Mouse (Mus musculus) adrenal gland, adult 18-20 months (tissue): ENCODE results near the gene Ankrd44. TPM values are rescaled to one million over a fixed set of nuclear protein-coding genes. Genes with fewer than 3 reads are reported as not detected.

Source experiments
- DNase-seq, 2 experiments: peaks; one replicate each; pipeline ENCODE4 v3.0.0; 2021 to 2022; ENCODE audit warnings: low spot score in 2 of 2
- total RNA-seq, 2 experiments: library from RNA; stranded (reverse); gene quantifications; 1 replicate in 1 of 2; 2 replicates in 1 of 2; pipeline ENCODE4 v1.2.3; 2021

The Ankrd44 gene
- total RNA-seq, 2 experiments from 2014 or later, result 15.5 to 19.9 TPM

DNA sequence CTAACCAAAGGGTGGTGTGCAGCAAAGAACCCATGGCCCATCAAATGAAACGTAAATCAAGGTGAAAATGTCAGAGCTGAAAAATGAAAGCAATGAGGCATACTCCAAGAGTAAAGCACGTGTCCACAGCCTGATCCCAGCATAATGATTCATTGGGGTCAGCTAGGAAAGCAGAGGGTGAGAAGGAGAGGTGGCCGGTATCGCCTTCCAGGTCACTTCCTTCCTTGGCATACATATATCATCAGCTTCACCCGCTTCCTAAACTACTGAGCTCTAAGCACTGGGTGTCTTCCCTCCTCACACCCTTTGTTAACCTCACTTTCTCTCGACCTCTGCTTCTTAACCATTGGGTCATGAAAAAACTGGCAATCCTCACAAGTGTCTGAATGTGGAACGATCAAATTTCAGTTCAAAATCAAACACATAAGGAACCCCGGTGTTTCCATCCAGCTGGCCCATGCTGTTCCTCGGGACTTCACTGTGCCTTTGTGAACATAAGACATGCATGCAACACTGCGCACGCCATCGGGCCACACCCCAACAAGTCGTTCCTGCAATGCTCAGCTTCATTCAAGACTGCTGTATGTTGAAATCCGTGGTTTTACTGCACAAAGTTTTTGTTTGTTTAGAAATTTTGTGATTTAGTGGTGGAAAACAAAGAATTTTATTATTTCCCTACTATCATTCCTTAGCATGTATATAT, 101.9 kb downstream of the Ankrd44 start:
- no peak for DNase-seq

DNA sequence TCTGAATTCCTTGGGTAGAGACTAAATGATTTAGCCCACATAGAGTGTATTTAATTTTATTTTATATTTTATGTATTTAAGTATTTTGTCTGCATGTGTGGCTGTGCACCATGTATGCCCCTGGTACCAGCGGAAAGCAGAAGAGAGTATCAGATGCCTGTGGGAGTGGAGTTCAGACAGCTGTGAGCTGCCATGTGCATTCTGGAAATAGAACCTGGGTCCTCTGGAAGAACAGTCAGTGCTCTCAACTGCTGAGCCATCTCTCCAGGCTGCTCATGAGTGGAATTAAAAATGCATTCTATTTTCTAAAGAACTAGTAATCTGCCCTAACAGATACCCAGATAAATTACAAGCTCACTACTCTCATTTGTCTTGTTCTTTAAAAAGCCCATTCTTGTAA, 104.4 kb downstream of the Ankrd44 start:
- no peak for DNase-seq

DNA sequence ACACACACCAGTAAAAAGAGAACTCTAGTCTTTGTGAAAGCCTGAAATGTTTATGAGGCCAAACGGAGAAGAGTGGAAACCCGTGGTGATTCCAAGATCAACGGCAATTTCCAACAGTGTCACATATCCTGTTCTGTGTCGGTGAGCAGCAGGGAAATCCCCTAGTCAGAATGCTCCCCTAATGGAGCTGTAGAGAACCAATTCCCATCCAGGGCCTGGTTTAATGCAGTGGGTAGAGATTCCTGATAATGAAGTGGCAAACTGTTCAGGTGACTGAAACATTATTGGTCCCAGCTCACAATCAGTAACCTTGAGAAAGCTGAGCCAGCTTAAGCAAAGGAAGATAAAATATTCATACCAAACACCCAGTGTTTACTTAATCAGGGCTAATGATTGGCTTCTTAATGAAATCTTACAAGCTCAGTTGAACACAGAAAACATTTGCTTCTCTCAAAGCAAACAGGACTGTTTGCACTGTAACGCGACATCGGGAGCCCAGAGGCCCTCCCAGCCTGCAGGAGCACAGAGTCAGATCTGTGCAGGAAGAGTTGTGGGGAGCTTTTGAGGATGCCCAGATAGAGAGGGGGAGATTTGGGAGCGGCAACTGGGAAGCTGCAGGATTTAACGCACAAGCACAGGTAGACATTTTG, 110.9 kb downstream of the Ankrd44 start:
- DNase-seq, result no peak

DNA sequence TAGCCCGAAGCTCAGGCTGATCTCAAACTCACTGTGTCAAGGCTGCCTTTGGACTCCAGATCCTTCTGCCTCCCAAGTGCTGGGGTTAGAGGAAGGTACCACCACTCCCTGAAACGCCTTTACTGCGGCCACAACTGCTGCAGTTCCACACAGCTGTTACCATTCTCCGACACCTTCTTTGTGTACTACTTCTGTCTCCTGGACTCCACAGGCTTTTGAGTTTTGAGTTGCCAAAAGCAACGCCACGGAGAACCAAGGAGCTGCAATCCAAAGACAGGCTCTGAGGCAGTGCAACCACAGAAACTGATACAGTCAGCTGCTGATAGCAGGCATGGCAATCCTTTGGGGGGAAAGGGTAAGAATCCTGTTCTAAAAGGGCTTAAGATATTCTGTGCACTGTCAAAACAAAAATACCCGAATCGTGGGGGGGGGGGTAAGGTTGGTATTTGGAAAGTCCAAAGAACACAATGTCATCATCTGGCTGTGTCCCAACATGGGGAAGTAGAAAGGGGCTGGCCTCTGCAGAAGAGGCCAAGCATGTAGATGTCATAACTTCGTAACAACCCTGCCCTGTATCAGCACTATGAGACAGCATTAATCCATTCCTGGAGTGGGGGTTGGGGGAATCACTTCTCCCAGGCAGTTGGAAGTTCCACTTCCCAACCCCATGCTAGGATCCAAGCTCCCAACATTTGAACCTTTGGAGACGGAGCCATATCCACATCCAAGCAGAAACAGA, 116.2 kb downstream of the Ankrd44 start:
- no peak for DNase-seq

DNA sequence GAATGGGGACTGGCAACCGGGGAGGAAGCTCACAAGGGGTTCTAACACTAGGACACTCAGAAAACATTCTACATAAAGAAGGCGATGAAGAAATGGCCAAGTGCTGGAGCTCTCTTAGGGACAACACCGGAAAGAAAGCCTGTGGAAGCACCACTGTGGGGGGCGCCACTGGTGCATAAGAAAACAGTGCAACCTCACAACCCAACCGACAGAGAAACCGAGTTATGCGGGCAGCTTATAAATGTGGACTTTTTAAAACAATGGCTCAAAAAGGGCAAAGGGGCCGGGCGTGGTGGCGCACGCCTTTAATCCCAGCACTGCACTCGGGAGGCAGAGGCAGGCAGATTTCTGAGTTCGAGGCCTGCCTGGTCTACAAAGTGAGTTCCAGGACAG, 117.1 kb downstream of the Ankrd44 start:
- no peak for DNase-seq

DNA sequence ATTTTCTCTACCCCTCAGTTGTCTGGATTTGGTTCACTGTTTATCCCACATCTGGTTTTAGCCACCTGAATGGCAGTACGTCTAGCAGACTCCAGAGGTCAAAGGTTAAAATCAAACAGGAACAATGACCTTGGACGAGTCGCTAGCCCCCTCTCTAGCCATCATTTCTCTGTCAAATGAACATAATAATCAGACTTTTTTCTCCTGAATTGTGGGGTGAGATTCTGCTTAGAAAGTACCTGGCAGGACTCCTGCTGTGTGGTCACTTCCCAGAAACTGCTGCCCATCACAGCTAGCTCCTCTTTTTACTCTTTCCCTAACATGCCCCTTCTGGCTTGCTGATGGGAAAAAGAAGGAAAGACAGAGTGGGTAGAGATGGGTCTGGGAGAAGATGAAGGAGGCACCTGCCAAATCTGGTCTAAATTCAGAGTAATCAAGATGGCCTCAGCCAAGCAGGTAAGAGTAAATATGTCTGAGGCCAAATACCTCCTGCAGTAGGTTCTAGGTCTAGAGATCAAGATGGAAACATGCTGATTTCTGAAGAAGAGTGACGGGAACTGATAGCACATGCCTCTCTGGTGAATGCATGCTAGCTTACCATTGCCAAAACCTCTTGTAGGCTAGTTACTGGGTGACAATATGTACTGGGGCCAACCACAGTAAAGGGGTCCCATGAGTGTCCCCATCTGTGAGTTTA, 117.6 kb downstream of the Ankrd44 start:
- no peak for DNase-seq

DNA sequence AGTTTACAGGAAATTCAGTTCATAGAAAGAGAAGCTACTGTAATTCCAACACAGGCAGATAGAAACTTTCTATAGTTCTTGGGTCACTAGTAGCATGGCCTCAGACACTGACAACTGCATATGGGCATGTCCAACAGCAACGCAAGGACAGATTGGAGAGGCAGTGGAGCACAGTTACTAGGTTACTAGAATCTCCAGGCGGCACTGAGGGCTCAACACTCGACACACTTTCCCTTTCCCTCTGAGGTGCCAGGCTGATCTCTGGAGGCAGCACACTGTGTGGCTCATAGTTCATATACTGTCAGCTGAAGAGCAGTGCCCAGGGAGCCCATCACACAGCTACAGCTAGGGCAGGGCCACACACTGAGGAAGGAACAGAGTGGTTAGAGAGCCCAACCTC, 118.4 kb downstream of the Ankrd44 start:
- no peak for DNase-seq

DNA sequence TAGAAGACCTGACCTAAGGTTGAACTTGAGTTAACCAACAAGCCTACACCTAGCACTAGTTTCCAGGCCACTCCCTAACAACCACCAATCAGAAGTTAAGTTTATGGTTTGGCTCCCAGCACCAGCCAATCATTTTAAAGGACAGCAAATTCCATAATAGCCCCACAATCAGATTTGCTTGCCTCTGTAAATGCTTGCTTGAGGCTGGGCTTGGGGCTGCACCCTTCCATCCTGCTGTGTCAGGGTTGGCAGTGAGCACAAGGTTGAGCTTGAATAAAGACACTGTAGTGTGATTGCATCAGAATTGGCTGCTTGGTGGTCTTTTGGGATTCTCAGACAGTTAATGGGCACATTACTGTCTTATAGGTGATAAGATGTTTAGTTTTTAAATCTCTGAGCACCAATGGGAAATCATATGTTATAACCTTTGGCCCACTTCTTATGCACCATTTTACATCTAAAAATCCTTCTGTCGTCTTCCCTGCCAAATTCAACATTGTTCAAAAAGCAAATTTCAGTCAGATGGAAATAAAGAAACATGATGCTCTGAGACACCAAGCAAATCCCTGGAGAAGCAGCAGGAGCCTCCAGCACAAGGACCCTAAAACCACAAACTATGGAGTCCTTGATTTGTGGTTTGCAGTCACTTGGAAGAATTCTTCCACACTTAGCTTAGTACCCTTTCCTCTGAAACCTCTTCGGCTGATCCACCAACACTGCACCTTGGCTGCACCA, 119.9 kb downstream of the Ankrd44 start:
- DNase-seq, result no peak

DNA sequence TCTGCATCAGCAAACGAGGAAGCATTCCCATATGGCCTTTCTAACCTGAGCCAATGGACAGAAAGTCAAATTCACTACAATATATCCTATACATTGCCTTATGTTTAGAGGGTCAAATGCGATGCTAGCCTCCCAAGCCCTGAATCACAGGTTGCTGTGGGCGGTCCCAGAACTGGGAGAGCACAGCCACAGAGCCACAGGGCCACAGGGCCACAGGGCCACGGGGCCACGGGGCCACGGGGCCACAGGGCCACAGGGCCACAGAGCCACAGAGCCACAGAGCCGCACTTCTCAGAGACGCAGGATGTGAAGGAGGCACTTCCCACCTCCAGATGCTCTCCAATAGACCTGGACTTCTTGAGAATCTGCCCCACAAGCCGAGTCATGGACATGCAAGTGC, 121.8 kb downstream of the Ankrd44 start:
- no peak for DNase-seq

DNA sequence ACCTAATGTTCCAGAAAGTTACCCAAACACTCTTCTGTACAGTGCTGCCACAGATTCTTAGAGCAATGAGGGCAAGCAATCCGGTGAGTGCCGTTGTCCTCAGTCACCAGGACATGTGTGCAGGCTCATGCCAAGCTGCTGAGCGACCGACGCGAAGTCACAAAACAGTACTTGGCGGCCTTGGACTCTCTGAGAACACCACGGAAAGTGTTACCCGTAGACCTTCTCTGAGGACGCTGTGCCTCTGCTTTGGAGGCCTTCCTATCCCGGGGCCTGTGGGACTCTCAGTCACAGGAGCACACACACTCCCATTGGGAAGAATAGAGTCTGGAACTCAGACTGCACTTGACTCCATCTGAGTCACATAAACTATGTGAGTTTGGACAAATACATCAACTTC, 123.5 kb downstream of the Ankrd44 start:
- DNase-seq, result no peak

DNA sequence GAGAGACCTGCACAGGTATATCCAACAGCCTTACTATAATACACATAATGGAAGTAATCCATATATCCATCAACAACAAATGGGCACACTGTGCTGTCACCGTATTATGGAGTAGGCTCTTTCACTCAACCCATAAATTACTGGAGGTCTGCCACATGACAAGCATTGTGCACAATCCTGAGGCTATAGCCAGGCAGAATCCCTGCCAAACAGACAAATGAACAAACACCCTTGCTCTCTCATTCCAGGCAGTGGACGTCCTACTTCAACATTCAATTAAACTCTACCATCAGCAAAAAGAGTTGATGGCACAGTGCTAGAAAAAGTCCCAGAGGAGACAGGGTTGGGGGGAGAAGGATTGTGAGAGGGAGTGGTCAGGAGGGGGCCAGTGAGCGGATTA, 124.9 kb downstream of the Ankrd44 start:
- DNase-seq, result no peak

DNA sequence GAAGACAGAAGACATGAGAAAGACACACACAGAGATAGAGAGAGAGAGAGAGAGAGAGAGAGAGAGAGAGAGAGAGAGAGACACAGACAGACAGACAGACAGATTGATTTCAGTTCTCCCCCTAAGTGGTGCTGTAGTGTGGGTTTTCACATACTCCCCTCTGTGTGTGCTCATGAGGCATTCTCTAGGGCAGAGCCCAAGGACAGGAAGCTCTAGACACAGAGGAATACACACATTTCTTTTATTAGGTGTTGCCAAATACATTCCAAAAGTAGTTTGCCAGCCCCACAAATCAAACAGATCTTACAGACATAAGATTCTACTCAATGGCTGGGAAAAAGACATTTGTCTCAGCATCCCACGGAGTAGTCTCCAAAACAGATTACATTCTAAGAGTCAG, 126.8 kb downstream of the Ankrd44 start:
- DNase-seq, result no peak

DNA sequence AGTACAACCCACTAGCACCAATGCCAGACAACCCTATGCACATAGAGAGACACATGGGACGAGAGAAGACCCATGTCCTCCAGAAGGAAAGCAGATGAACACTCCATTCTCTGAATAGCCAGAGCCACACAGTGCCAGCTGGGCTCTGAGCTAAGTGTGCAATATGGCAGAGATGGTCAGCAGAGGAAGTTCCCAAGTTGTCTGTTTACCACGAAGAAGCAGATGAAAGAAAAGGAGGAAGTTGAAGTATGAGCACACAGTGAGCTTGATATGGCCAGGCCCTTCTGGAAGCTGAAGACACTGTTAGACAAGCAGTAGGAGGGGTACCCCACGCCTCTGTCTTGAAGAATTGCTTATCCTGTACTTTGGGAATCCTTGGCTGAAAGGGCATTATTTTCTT, 127.8 kb downstream of the Ankrd44 start:
- no peak for DNase-seq

DNA sequence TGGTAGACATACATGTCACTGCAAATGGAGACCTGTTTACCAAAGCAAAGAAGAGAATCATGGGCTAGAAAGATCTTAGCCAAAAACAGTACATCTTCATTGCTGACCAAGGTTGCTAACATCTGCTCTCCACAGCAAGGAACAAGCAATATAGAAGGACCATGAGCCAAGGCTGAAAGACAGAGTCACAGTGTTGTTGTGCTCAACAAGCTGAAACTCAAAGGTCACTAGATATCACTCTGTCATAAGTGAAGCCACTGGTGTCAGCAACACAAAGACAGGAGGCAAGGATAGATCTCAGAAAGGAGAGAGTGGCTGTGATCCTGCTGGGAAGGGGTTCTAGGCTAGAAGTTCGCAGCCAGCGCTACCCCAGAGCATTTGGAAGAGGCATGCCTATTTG, 131.5 kb downstream of the Ankrd44 start:
- no peak for DNase-seq

DNA sequence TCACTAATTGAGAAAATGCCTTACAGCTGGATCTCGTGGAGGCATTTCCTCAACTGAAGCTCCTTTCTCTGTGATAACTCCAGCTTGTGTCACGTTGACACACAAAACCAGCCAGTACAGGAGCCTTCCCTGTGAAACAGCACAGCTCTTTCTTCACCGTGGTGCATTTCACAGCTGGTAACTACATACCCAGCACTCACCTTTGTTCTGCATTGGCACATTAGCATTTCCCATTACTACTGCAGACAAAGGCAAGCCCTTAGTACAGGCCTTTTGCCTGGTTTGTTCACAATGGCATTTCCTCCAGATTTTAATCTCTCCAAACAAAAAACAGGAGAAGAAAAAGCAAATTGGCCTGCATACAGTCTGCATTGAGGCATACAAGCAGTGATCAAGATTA, 134.8 kb downstream of the Ankrd44 start:
- no peak for DNase-seq

DNA sequence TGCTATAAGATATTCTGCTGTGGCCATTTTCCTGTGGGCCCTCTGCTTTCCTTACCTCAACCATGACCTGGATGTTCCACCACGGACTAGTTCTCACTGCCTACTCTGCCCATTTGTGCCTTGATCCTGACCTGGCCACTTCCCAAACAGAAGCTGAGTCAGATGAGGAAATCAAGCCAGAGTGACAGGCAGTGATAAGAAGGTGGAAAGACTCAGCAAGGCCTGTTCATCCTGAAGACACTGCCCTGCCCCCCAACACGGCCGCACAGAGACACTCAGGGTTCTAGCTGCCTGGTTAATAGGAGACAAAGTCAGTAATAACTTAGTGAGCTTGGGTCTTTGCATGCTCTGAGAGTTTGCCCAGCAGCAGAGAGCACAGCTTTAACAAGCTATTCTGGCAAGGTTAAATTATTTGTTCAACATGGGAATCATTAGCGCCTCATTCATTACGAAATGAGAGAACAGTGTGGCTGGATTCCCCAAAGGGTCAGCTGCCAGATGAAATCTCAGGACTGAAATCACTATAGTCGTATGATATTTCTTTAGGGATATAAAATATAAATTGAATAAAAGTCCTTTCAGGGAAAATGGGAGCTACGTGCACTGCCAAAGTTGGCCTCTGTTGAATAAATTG, 136.7 kb downstream of the Ankrd44 start:
- DNase-seq, result peak; percentile 11 to 27

DNA sequence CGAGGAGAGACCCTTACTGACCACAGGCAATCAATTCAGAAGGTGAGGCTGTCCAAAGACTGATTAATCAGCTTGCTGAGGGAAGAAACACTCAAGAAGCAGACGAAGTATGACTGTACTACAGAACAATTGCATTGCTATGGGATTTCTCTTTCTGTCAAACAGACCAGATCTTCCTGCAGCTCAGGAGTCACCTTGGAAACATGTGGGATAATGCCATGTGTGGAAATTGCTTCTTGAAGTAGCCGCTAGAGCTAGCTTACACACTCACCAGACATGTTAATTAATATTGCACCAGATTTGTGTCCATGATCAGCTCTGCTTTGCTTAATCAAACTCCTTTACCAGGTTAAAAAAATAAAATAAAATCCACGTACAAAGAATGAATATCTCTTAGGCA, 137.8 kb downstream of the Ankrd44 start:
- DNase-seq, result no peak

DNA sequence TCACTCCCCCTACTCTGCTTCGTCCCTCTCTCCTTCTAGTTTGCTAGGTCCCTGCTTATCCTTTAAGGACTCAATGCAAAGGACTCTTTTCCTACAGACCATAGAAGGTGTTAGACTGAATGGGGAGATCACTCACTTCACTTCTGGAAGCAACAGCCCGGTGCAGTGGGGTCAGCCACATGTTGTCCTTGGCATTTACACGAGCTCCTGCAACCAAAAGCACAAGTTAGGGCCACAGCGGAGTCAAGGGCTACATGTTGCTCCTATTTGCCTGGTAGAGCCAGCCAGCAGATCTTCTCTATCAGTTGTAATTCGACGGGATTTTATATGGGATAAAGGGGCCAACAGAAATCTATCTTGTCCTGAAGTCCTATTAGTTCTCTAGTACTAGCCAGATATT, 148.0 kb downstream of the Ankrd44 start:
- no peak for DNase-seq

DNA sequence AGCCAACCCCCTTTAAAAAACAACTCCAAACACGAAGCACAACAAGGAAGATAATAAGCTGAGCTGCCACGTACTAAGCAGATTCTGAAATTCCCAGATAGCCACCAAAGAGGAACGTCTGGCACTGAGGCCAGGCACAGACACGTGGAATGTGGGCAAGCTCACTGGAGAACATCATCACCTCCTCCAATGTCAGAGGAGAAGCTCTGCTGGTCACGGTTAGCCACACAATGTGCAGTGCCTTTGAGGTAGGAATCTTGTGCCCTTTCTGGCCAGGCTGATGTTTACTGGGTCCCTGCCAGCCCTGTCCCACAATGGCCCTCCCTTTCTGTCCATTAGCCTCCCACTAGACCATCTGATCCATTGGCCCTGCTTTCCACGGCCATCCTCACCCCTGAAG, 149.1 kb downstream of the Ankrd44 start:
- no peak for DNase-seq

DNA sequence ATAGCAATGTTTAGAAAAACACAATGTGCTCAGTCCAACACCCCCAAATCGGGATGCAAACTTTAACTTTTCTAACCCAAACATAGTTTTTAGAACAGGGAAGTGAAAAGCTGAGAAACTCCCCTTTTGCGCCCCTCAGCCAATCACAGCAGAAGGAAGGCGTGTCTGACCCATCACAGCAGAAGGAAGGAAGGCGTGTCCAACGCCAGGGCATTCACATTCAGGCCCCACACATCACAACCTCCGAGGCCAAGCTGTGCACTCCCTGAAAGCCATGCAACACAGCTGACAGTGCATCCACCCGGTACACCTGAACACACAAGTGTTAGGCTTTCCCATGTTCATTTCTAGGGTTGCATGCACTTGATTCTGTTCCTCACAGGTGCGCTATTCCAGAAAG, 150.1 kb downstream of the Ankrd44 start:
- DNase-seq, result no peak

DNA sequence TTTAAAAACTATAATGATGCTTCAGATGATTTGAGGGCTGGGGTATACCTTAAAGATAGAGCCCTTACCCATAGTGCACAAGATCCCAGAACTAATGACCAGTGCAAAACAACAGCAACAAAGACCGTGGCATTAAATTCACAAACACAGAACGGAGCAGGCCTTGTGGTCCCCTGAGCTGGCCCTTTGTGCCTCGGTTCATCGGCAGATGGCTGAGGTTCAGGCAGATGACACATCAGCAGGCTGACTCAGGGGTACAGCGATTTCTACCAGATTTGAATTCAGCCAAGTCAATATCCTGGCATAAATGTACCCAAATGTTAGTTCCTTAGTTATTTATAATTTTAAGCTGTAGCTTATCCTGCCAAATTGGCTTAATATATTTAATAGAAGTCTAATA, 153.3 kb downstream of the Ankrd44 start:
- DNase-seq, result no peak
